Mouse (Mus musculus) gastrocnemius, postnatal 36 days (tissue): ENCODE measurements around the gene Prkca. TPM values are rescaled to one million over a fixed set of nuclear protein-coding genes. Genes with fewer than 3 reads are reported as not detected.

Source experiments
- DNase-seq, 2 experiments: peaks; one replicate each; pipeline ENCODE4 v3.0.0; 2022
- intact Hi-C: fragments of 180-260 bp; cut with DNase I; formaldehyde crosslinking; loops from one replicate; pipeline ENCODE4 v1.15.1; 2025
- total RNA-seq, 2 experiments: library from RNA; stranded (reverse); gene quantifications; 2 replicates each; pipeline ENCODE4 v1.2.3; 2021

Gene Prkca
- total RNA-seq, 2 experiments from 2014 or later: 57.7 to 61.2 TPM

- no peak for DNase-seq
- intact Hi-C loops: no loop called here
These were observed 197.8 kb downstream of the Prkca start for GRCm38 (mm10) chr11:108145752-108146496.

DNA sequence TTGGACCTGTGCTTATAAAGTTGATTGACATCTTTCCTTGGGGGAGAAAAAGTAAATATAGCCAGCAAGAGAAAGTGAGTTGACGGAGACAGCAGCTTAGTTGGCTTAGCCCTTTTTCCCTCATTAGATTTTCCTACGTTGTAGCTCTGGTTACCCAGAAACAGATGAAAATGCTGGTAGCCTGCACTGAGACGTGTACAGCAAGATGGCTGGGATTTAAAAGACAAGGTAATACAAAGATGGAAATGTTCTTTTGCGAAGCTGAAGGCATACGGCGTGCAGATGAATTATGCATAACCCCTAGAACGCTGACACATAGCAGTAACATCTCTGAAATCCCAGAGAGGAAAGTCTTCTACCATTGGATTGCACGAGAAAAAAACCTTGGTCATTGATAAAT lies 198.6 kb downstream of the Prkca start:
- DNase-seq: no peak
- intact Hi-C loops: no loop called here

- intact Hi-C loops: no loop called here
- DNase-seq: no peak
These were observed 200.0 kb downstream of the Prkca start for GRCm38 (mm10) chr11:108143739-108144138.

GRCm38 (mm10) chr11:108140028-108140427 lies 203.7 kb downstream of the Prkca start:
- DNase-seq: no peak
- intact Hi-C loops: no loop called here

- intact Hi-C loops: no loop called here
- DNase-seq: no peak
These were observed 207.4 kb downstream of the Prkca start for GRCm38 (mm10) chr11:108136341-108136740.

DNA sequence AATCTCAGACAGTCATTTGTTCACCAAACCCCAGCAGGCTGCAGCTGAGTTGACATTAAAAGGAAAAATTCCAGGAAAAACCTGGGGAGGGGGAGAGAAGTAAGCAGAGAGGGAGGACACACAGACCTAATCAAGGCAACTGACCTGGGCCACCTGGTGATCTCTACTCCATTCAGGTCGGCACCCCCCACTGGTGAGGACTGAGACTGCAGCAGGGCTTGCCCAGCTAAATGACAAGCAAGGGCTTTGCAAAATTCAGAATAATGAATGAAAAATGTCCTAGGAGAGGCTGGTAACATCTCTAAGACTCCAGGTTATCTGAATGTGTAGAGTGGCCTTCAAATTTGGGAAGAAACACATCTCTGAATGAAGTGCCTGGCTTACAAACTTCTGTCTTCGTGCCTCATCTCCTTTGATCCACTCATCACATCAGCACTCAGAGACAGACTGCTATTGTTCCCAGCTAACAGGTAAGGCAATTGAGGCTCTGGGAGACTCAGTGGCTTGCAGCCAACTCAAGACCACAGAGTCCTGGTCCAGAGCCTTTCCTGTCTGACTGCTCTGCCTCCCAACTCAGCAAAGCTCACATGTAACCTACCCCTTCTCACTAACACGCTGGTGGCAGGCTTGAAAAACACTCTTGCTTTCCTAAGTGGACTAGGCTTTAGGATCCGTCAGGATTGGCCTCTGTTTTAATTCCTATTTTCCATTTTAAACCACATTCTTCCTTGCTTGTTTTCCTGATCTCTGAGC lies 208.1 kb downstream of the Prkca start:
- no peak for DNase-seq
- intact Hi-C loops: no loop called here

- peak in 1 of 2 experiments; percentile 57 for DNase-seq
- intact Hi-C loops: loop anchor here (2.0 to 5.0 kb wide), 2 partner anchors 96 to 250 kb away; no protein-coding TSS in a partner anchor
These were observed 215.1 kb downstream of the Prkca start for GRCm38 (mm10) chr11:108128593-108128992.

- intact Hi-C loops: loop anchor here (2.0 to 5.0 kb wide), 2 partner anchors 96 to 251 kb away; no protein-coding TSS in a partner anchor
- no peak for DNase-seq
These were observed 215.8 kb downstream of the Prkca start for GRCm38 (mm10) chr11:108127908-108128307.

- no peak for DNase-seq
- intact Hi-C loops: no loop called here
These were observed 221.2 kb downstream of the Prkca start for GRCm38 (mm10) chr11:108122486-108122885.

DNA sequence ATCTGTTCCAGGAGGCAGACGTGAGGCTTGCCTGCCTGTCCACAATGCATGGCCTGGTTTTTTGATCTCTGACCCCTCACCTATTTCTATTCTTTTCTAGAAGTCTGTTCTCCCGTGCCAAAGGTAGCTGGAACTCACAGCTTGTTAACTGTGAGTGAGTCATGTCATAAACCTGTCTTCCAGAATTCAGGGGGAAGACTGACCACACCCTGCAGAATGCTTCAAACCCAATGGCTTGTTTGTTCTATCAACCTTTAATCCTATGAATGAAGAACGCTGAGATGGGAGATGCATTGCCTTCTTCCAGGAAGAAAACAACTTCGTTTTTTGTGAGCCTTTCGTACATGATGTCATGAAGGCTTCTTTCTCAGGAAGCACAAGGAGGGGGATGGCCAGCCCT lies 223.0 kb downstream of the Prkca start:
- DNase-seq: no peak
- intact Hi-C loops: no loop called here

GRCm38 (mm10) chr11:108119785-108120184 lies 223.9 kb downstream of the Prkca start:
- DNase-seq: no peak
- intact Hi-C loops: no loop called here

- intact Hi-C loops: no loop called here
- no peak for DNase-seq
These were observed 224.9 kb downstream of the Prkca start for GRCm38 (mm10) chr11:108118814-108119213.

GRCm38 (mm10) chr11:108118221-108118620 lies 225.5 kb downstream of the Prkca start:
- no peak for DNase-seq

GRCm38 (mm10) chr11:108117360-108118050 lies 226.2 kb downstream of the Prkca start:
- intact Hi-C loops: no loop called here
- no peak for DNase-seq

More at GRCm38 (mm10) chr11:108118221-108118620, 225.5 kb downstream of the Prkca start:
- intact Hi-C loops: no loop called here

GRCm38 (mm10) chr11:108114091-108114490 lies 229.6 kb downstream of the Prkca start:
- no peak for DNase-seq
- intact Hi-C loops: no loop called here

DNA sequence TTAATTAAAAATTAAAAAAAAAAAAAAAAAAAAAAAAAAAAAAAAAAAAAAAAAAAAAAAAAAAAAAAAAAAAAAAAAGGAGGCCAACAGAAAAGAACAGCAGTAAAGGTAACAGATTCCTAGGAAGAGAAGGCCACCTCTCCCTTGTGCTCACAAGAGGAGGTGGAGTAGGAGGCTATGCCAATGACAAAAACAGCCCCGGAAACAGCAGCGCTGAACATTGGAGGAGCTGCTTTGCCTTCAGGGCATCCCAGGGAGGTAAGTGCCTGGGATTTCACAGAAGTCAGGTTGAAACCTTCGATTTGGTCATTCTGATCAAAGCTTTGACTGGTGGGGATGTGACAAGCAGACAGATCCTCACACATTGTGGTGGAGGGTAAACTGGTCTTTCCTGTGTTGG lies 231.3 kb downstream of the Prkca start:
- intact Hi-C loops: no loop called here
- no peak for DNase-seq

DNA sequence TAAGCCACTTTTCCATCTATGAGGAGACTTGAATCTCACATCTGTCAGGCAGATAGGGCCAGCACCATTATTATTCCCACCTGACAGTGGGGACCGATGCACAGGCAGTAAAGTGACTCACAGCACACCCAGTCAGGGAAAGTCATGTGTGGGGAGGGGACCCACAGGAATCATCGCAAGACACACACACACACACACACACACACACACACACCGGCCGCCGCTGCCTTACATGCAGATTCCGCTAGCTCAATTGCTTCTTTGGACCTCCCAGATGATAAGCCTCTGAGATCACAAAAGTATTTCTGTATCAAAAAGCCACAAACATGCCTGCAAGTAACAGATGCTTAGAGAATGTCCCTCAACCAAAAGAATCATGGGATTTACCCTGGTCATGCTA lies 239.6 kb downstream of the Prkca start:
- DNase-seq: no peak
- intact Hi-C loops: no loop called here

DNA sequence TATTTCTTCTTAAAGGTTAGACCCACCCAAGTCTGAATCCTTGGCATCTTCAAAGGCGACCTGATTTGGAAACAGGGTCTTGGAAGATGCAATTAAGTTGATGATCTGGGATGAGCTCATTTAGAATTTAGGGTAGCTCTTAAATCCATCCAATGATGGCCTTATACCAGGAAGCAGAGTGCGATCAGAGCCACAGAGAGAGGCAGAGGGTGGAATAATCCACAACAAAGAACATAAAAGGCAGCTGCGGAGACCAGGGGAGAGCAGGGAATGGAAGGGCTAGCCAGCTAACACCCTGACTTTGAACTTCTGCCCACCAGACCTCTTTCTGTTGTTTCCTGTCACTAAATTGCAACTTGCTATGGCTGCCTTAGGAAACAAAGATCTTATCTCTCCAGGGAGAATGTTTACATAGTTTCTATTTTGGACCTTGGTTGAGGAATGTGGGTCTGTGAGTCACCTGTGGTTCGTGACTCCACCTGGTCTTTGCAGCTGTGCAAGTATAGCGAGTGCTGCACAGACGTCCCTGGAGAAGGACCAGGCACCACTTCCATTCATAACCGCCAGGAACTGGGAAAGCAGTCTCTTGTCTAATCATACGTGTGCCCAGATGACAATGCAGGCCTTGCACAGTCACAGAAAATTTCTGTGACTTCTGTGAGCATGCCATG lies 242.3 kb downstream of the Prkca start:
- no peak for DNase-seq
- intact Hi-C loops: no loop called here

DNA sequence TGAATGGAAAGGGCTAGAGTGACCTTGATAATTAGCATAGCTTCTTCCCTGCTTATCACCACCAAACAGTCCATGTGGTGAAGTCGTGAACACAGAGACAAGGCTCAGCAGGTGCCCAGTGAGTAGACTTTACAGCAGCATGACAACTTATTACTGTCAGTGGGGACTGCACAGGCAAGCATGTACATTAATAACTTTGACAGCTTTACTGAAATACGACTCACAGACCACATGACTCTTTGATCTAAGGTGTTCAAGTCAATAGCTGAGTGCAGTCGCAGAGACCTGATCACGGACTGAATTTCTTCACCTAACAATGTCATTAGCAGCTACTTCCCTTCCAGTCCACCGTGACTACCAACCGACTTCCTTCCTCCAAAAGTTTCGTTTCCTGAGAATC lies 245.4 kb downstream of the Prkca start:
- no peak for DNase-seq

DNA sequence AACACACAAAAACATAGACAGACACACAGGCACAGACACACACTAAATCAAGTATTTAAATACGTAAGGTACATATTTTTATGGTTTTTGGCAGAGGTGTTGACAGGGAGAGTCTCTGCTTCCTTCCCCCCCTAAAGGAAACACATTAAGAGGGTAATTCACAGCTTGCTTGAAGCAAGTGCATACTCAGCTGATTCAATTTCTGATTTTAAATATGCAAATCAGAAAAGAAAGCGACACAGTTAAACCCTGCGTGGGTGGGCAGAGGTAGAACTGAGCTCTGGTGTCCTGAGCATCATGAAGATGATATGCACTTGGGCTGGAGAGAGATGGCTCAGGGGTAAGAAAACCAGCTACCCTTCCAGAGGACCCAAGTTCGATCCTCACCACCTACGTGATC lies 248.9 kb downstream of the Prkca start:
- no peak for DNase-seq
- intact Hi-C loops: no loop called here

More for the DNA sequence above, 245.4 kb downstream of the Prkca start:
- intact Hi-C loops: no loop called here

GRCm38 (mm10) chr11:108093248-108093647 lies 250.5 kb downstream of the Prkca start:
- DNase-seq: no peak
- intact Hi-C loops: no loop called here
